Mouse (Mus musculus) CD8-positive naive resting alpha-beta T cell, adult 2 months (primary cell): ENCODE results near the gene Hist1h2bk.
"Not testable (repeated sequence)": the region's sequence is repeated elsewhere in the genome, so short reads cannot be mapped to it uniquely, and the experiment has no call there.

Experiments
- DNase-seq, 2 experiments: peaks; one replicate each; pipeline ENCODE4 v3.0.0; 2022; ENCODE audit warnings: low read depth in 2 of 2, low spot score in 2 of 2

Hist1h2bk gene

GRCm38 (mm10) chr13:22039951-22040463, 4.3 kb downstream of the Hist1h2bk start:
- DNase-seq: no peak

- DNase-seq: no peak
Measured at GRCm38 (mm10) chr13:22040464-22041141, 4.9 kb downstream of the Hist1h2bk start.

GRCm38 (mm10) chr13:22041142-22041536, 5.5 kb downstream of the Hist1h2bk start, which contains the start of gene Hist1h4i:
TSS of gene Hist1h4i (minus strand) at chr13:22041362.
- DNase-seq: peak; percentile 79 to 85

DNA sequence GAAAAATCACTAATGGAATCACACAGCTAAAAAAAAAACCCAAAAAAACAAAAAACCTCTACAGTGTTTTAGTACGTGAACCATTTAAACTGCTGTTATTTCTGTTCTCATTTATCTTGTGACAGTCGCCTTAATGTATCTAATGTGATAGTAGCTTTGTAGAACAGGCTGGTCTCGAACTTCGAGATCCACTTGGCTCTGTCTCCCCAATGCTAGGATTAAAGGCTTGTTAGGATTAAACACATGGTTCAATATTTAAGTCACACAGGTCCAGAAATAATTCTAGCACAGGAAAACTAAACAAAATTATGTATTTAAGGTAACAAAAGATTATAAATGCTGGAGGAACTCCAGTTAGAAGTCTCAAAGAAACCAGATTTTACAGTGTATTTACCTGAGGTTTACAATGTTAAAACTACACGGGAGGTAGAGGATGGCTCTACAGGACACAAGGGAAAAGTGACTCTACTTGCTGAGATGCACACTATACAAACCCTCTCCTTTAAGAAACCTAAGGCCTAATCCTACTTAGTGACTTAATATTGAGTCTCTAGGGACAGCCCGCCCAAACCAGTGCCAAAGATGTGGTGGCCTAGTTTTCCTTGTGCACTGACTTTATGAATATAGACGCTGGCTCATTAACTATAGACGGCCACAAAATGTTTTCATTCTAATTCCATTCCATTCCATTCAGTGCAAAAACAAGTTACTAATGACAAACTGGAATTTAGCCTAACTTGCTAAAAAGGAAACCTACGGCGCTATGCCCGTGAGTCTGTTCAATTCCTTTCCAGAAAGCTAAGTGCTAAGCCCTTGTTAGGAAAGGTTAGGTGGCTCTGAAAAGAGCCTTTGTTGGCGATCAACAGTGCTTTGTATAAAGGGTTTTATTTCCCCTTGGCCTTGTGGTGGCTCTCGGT, 6.2 kb downstream of the Hist1h2bk start:
- DNase-seq: no peak

DNA sequence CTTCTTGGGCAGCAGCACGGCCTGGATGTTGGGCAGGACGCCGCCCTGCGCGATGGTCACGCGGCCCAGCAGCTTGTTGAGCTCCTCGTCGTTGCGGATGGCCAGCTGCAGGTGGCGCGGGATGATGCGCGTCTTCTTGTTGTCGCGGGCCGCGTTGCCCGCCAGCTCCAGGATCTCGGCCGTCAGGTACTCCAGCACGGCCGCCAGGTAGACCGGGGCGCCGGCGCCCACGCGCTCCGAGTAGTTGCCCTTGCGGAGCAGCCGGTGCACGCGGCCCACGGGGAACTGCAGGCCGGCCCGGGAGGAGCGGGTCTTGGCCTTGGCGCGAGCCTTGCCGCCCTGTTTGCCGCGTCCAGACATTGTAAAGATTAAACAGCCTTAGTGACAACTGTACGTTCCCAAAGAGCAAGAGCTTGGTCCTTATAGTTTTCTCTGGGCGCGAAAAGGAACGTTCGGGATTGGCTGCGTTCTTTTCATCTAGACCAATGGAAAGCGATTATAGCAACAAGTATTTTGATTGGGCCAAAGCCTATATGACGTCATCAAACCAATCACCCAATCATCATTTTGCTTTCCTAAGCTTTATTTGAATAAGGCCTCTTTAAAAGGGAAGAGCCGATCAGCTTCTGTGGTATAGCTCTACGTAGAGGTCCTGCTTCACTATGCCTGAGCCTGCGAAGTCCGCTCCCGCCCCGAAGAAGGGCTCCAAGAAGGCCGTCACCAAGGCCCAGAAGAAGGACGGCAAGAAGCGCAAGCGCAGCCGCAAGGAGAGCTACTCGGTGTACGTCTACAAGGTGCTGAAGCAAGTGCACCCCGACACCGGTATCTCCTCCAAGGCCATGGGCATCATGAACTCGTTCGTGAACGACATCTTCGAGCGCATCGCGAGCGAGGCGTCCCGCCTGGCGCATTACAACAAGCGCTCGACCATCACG, 7.2 kb downstream of the Hist1h2bk start, which contains the start of the genes Hist1h2ag and Hist1h2bj:
Gene Hist1h2ag (minus strand): TSS at position 377 of the 935 bp plus-strand sequence.
Gene Hist1h2bj (plus strand): TSS at position 647 of the 935 bp plus-strand sequence.
- peak; percentile 76 to 86 for DNase-seq

DNA sequence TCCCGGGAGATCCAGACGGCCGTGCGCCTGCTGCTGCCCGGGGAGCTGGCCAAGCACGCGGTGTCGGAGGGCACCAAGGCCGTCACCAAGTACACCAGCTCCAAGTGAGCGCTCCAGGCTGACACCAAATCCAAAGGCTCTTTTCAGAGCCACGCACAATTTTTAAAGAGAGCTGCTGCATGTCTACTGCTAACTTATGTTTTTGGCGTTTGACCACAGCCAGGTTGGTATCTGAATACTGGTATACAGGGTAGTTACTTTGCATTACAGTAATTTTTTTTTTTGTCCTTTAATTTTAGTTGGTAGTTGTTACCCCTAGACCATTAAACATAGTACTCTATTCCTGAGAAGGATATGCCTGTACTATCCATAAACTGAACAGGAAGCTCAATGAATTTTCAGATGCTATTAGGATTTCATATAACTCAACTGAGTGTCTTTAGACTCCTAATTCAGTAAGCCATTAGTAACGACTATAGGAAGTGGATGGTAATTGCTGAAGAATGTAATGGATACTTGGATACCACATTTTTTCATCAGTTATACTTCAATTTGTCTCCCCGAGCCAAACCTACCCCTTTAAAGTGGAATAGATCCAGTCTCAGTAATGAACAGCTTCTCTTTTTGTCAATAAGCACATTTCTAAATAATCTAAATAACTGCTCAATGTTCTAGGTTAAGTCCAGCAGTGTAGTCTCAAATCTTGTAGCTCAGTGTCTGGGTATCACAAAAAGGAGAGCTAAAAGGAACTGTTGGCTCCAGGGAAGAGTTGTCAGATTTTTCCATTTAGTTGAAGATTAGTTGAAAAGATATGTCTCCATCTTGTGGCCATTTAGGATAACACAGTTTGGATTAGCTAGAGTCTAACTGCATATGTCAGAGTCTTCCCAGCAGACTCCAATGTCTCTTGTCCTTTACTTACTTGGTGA, 8.1 kb downstream of the Hist1h2bk start:
- DNase-seq: no peak

GRCm38 (mm10) chr13:22044432-22045155, 8.9 kb downstream of the Hist1h2bk start:
- no peak for DNase-seq

GRCm38 (mm10) chr13:22045311-22045710, 9.6 kb downstream of the Hist1h2bk start:
- DNase-seq: no peak

GRCm38 (mm10) chr13:22049041-22049440, 13.4 kb downstream of the Hist1h2bk start:
- DNase-seq: no peak

GRCm38 (mm10) chr13:22049737-22050440, 14.2 kb downstream of the Hist1h2bk start:
- DNase-seq: peak in 1 of 2 experiments; percentile 51

GRCm38 (mm10) chr13:22050591-22051522, 15.2 kb downstream of the Hist1h2bk start:
- DNase-seq: peak; percentile 75 to 84

DNA sequence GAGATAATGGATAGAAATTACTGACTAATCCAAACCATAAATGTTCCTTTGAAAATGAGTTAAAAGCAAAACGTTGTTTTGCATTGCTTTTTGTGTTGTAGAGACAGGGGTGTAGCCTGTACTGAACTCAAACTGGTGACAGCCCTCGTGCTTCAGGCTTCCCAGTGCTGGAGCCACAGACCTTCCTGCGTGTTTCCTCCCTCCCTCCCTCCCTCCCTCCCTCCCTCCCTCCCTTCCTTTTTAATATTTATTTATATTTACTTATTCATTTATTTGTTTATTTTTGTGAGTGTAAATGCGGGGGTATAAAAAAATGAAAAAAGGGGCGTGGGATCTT, 15.8 kb downstream of the Hist1h2bk start:
- DNase-seq: no peak

GRCm38 (mm10) chr13:22053754-22054153, 18.1 kb downstream of the Hist1h2bk start:
- no peak for DNase-seq

DNA sequence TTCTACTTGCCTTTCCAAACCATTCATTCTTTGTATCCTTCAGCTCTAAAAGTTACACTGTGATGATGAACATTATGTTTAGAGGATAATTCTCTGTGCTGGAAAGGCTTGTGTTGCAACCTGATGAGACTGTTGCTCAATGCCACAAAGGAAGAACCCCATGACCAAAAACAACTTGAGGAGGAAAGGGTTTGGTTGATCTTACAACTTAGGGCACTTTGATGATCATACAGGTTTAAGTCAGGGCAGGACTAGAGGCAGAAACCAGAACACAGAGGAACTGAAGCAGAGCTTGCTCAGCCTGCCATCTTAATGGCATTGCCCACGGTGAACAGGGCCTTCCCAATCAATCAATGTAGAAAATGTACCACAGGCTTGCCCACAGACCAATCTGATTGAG, 25.8 kb downstream of the Hist1h2bk start:
- DNase-seq: no peak

GRCm38 (mm10) chr13:22063468-22063867, 27.8 kb downstream of the Hist1h2bk start:
- DNase-seq: no peak

DNA sequence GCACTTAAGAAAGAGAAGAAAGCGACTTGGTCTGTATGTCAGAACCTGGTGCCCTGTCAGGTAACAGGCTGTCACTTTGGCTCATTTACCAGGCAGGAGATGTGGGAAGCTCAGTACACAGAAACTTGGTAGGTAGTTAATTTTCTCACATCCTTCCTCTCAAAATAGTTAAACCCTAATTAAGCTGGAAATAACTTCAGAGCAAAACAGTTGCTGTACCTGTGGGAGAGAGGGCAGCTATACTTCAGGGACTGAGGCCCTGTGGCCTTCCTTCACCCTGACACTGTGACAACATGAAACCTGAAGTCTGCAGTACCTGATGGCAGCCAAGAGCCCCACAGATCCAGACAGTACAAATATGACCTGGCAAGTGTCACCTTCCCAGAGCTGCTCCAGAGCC, 48.5 kb downstream of the Hist1h2bk start, which contains the start of gene Vmn1r188:
Gene Vmn1r188 (plus strand): TSS at position 301 of the 400 bp plus-strand sequence.
- not testable (repeated sequence) for DNase-seq
